Mouse (Mus musculus) liver, postnatal 0 days (tissue): ENCODE measurements around the gene Gm10681. TPM values are rescaled to one million over a fixed set of nuclear protein-coding genes. Genes with fewer than 3 reads are reported as not detected.
A peak's percentile ranks its signal among the peaks of the same experiment; 100 is the strongest.
"Not testable (repeated sequence)": the region's sequence is repeated elsewhere in the genome, so short reads cannot be mapped to it uniquely, and the experiment has no call there.

Experiments
- ATAC-seq: fragments of 200-750 bp; cut with Nextera tagmentation; 2 replicates; pipeline ENCODE4 v1.8.0; 2017; ENCODE audit warnings: mild to moderate bottlenecking, moderate library complexity
- DNase-seq: peaks from one replicate; pipeline ENCODE4 v3.0.0-alpha.2; 2016
- H3K27ac ChIP-seq: fragments of 300-500 bp; sonication (generic); 2 replicates; pipeline ENCODE4 v1.5.1; 2014; ENCODE audit warnings: antibody characterized with exemption, moderate library complexity, mild to moderate bottlenecking, low read depth
- H3K27me3 ChIP-seq: fragments of 300-500 bp; sonication (generic); 2 replicates; pipeline ENCODE4 v1.6.1; 2014; ENCODE audit warnings: low read length, control low read depth, mixed read lengths; ENCODE audit not compliant: insufficient read depth
- H3K36me3 ChIP-seq: fragments of 300-500 bp; sonication (generic); replicated peaks from 2 replicates; pipeline ENCODE4 v1.6.1; 2014; ENCODE audit warnings: mild to moderate bottlenecking, control low read depth, low read length, moderate library complexity, mixed read lengths; ENCODE audit not compliant: insufficient read depth
- H3K4me1 ChIP-seq: fragments of 300-500 bp; sonication (generic); 2 replicates; pipeline ENCODE4 v1.6.1; 2014; ENCODE audit warnings: antibody characterized with exemption, mild to moderate bottlenecking, control low read depth; ENCODE audit not compliant: insufficient read depth
- H3K4me2 ChIP-seq: fragments of 300-500 bp; sonication (generic); 2 replicates; pipeline ENCODE4 v1.6.1; 2014; ENCODE audit warnings: low read depth, mild to moderate bottlenecking, low read length, moderate library complexity, mixed read lengths
- H3K4me3 ChIP-seq: fragments of 300-500 bp; sonication (generic); 2 replicates; pipeline ENCODE4 v1.5.1; 2014; ENCODE audit warnings: low read depth, low read length
- H3K9ac ChIP-seq: fragments of 300-500 bp; sonication (generic); replicated peaks from 2 replicates; pipeline ENCODE4 v1.6.1; 2014; ENCODE audit warnings: mild to moderate bottlenecking, moderate library complexity
- H3K9me3 ChIP-seq: fragments of 300-500 bp; sonication (generic); 2 replicates; pipeline ENCODE4 v1.6.1; 2016; ENCODE audit warnings: mild to moderate bottlenecking, control low read depth, low read length, mixed read lengths
- CTCF ChIP-seq: sonication (generic); IDR thresholded peaks from 2 replicates; pipeline ENCODE4 v1.5.1; 2016; ENCODE audit warnings: antibody characterized with exemption, low read depth
- EP300 ChIP-seq: IDR thresholded peaks from 2 replicates; pipeline ENCODE4 v1.6.1; 2016; ENCODE audit warnings: antibody characterized with exemption, low read depth, mild to moderate bottlenecking
- WGBS: fragments of 180-500 bp; shearing (Covaris S2); extraction: QIAGEN DNeasy Blood & Tissue Kit; methylation state at CpG from one replicate; pipeline ENCODE4 v1.1.7; 2014; ENCODE audit not compliant: insufficient replicate concordance; 5-methylcytosine and 5-hydroxymethylcytosine counted together
- polyA plus RNA-seq: library from polyadenylated mRNA; unstranded; fragments of >200 nt; fragmentation: Nextera tagmentation; extraction: Ambion mirVana; gene quantifications from 2 replicates; pipeline ENCODE4 v1.2.1, GENCODE M21; 2015

The Gm10681 gene
- polyA plus RNA-seq, 1 experiment from 2014 or later: 0.78 TPM

- DNase-seq: no peak
- Histone ChIP-seq H3K9me3 (no peaks in the 10 kb centered on the region), H3K27me3 (no peaks in the 10 kb centered on the region), H3K36me3 (no peaks in the 10 kb centered on the region), H3K4me3 (no peak overlapping the region), H3K4me1 (no peaks in the 10 kb centered on the region), H3K27ac (no peak overlapping the region), H3K9ac (no peak overlapping the region), H3K4me2 (no peak overlapping the region)
- no peak for TF ChIP-seq CTCF
- TF ChIP-seq EP300: no peak
- ATAC-seq: no peak
These were observed 25.4 kb upstream of the Gm10681 start for GRCm38 (mm10) chr3:98613963-98614362.

- not testable (repeated sequence) for H3K4me2 ChIP-seq, ATAC-seq, H3K9ac ChIP-seq, H3K27me3 ChIP-seq, DNase-seq, H3K4me3 ChIP-seq, H3K27ac ChIP-seq, H3K9me3 ChIP-seq, H3K36me3 ChIP-seq, H3K4me1 ChIP-seq
These were observed 24.9 kb upstream of the Gm10681 start for GRCm38 (mm10) chr3:98613540-98613939.

GRCm38 (mm10) chr3:98587721-98588120 is 886 bp downstream of the Gm10681 start:
- Histone ChIP-seq H3K36me3 (no peaks in the 10 kb centered on the region), H3K4me2 (no peak overlapping the region), H3K27me3 (no peaks in the 10 kb centered on the region), H3K4me3 (no peak overlapping the region), H3K27ac (peak overlapping the region; percentile 31), H3K9me3 (no peaks in the 10 kb centered on the region), H3K4me1 (no peaks in the 10 kb centered on the region), H3K9ac (no peak overlapping the region)
- ATAC-seq: peak; percentile 90
- 59% methylated on average over 2 of the region's 2 CpGs for WGBS
- TF ChIP-seq EP300 (peak; percentile 65; the same call in 1 of the 2 replicates), CTCF (no peak)
- no peak for DNase-seq

GRCm38 (mm10) chr3:98582622-98583021 is 6.0 kb downstream of the Gm10681 start:
- H3K27ac ChIP-seq, H3K4me3 ChIP-seq, H3K36me3 ChIP-seq, H3K9ac ChIP-seq, DNase-seq, H3K4me1 ChIP-seq, H3K27me3 ChIP-seq, H3K9me3 ChIP-seq, H3K4me2 ChIP-seq: not testable (repeated sequence)
- ATAC-seq: peak; percentile 83

GRCm38 (mm10) chr3:98582202-98582601 is 6.4 kb downstream of the Gm10681 start:
- peak; percentile 80 for ATAC-seq

GRCm38 (mm10) chr3:98581024-98581423 is 7.6 kb downstream of the Gm10681 start:
- H3K4me1 ChIP-seq, H3K36me3 ChIP-seq, H3K27ac ChIP-seq, H3K4me3 ChIP-seq, H3K9me3 ChIP-seq, ATAC-seq, DNase-seq, H3K9ac ChIP-seq, H3K27me3 ChIP-seq, H3K4me2 ChIP-seq: not testable (repeated sequence)
- WGBS: 83% methylated on average over 1 of the region's 1 CpGs

More at GRCm38 (mm10) chr3:98582202-98582601, 6.4 kb downstream of the Gm10681 start:
- H3K36me3 ChIP-seq, H3K9me3 ChIP-seq, H3K27ac ChIP-seq, H3K4me3 ChIP-seq, H3K4me1 ChIP-seq, H3K4me2 ChIP-seq, DNase-seq, H3K9ac ChIP-seq, H3K27me3 ChIP-seq: not testable (repeated sequence)
- no CpG with 5 or more reads among the region's 1 CpGs for WGBS

GRCm38 (mm10) chr3:98567717-98568116 is 20.9 kb downstream of the Gm10681 start:
- not testable (repeated sequence) for H3K36me3 ChIP-seq, H3K27me3 ChIP-seq, ATAC-seq, H3K27ac ChIP-seq, H3K4me3 ChIP-seq, H3K9me3 ChIP-seq, H3K9ac ChIP-seq, DNase-seq, H3K4me1 ChIP-seq, H3K4me2 ChIP-seq
- 68% methylated on average over 2 of the region's 2 CpGs for WGBS

GRCm38 (mm10) chr3:98564894-98565293 is 23.7 kb downstream of the Gm10681 start:
- not testable (repeated sequence) for ATAC-seq, H3K4me1 ChIP-seq, H3K36me3 ChIP-seq, H3K4me3 ChIP-seq, H3K4me2 ChIP-seq, H3K27me3 ChIP-seq, H3K27ac ChIP-seq, H3K9ac ChIP-seq, DNase-seq, H3K9me3 ChIP-seq
- no CpG with 5 or more reads among the region's 3 CpGs for WGBS

- DNase-seq, H3K4me1 ChIP-seq, ATAC-seq, H3K27me3 ChIP-seq, H3K27ac ChIP-seq, H3K9me3 ChIP-seq, H3K4me3 ChIP-seq, H3K36me3 ChIP-seq, H3K9ac ChIP-seq, H3K4me2 ChIP-seq: not testable (repeated sequence)
- no CpG with 5 or more reads among the region's 2 CpGs for WGBS
These were observed 24.8 kb downstream of the Gm10681 start for GRCm38 (mm10) chr3:98563831-98564230.

- not testable (repeated sequence) for H3K4me1 ChIP-seq, H3K9me3 ChIP-seq, H3K36me3 ChIP-seq, H3K4me2 ChIP-seq, H3K9ac ChIP-seq, DNase-seq, H3K27ac ChIP-seq, H3K4me3 ChIP-seq, H3K27me3 ChIP-seq
- WGBS: no CpG with 5 or more reads among the region's 5 CpGs
- ATAC-seq: peak; percentile 83
These were observed 27.9 kb downstream of the Gm10681 start for GRCm38 (mm10) chr3:98560711-98561110.
